Comparison of ENCODE assay signal across 16 mouse cellular contexts in the genomic region with DNA sequence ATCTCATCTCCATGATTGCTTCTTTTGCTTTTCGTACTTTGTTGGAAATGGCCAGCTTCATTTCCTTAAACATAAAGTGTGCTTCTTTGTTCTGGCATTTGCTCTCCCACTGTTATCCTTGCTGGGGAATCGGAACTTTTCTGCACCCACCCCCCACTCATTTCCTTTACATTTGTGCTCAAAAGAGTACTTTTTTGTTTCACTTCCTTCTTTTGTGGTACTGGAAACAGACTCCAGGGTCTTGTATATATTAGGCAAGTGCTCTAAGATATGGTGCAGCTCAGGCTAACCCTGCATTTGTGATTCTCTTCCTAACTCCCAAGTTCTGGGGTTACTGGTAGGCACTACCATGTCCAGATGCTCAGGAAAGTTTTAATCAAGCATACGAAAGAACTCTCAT.
"Had no signal": no experiment of that assay in that cellular context is flagged by ENCODE, and none has a peak within 500 bp of the region (broad histone marks: within the 10 kb centered on the region; RNA-seq: fewer than 3 reads in every experiment).

No protein-coding gene starts in this region.

- H3K27ac ChIP-seq: layer of hippocampus, adult 2 months; left cerebral cortex, adult 2 months; limb, embryonic 10.5 days; liver, embryonic 12.5 days; midbrain, embryonic 10.5 days had no signal

- H3K36me3 ChIP-seq: limb, embryonic 10.5 days; liver, embryonic 12.5 days; midbrain, embryonic 10.5 days had no signal

- H3K4me3 ChIP-seq: layer of hippocampus, adult 2 months; left cerebral cortex, adult 2 months; limb, embryonic 10.5 days; liver, embryonic 12.5 days; midbrain, embryonic 10.5 days; myocyte had no signal

- DNase-seq: kidney, adult 18-20 months; kidney, postnatal 10 days; kidney, postnatal 4 days; lung, embryonic 14.5 days; lung, postnatal 14 days; midbrain, embryonic 14.5 days; retina, postnatal 1 day; right cerebral cortex, postnatal 14 days; thymus, adult 2 months; thymus, postnatal 25 days had no signal
